Mouse (Mus musculus) lung, embryonic 15.5 days (tissue): Measurements from ENCODE around the gene Hfe2. TPM values are rescaled to one million over a fixed set of nuclear protein-coding genes. Genes with fewer than 3 reads are reported as not detected.
A peak's percentile ranks its signal among the peaks of the same experiment; 100 is the strongest.
"Not testable (repeated sequence)": the region's sequence is repeated elsewhere in the genome, so short reads cannot be mapped to it uniquely, and the experiment has no call there.

Experiments used
- ATAC-seq: fragments of 200-750 bp; cut with Nextera tagmentation; 2 replicates; pipeline ENCODE4 v1.8.0; 2017; ENCODE audit warnings: moderate number of reproducible peaks, borderline replicate concordance; ENCODE audit not compliant: low FRiP score, low TSS enrichment; ENCODE audit errors: extremely low read depth
- H3K27ac ChIP-seq: fragments of 300-500 bp; sonication (generic); 2 replicates; pipeline ENCODE4 v1.5.1; 2015; ENCODE audit warnings: moderate library complexity, mild to moderate bottlenecking, inconsistent platforms
- H3K27me3 ChIP-seq: fragments of 300-500 bp; sonication (generic); 2 replicates; pipeline ENCODE4 v1.6.1; 2015; ENCODE audit warnings: inconsistent platforms
- H3K36me3 ChIP-seq: fragments of 300-500 bp; sonication (generic); 2 replicates; pipeline ENCODE4 v1.6.1; 2015; ENCODE audit warnings: inconsistent platforms
- H3K4me1 ChIP-seq: fragments of 300-500 bp; sonication (generic); 2 replicates; pipeline ENCODE4 v1.6.1; 2015; ENCODE audit warnings: inconsistent platforms
- H3K4me2 ChIP-seq: fragments of 300-500 bp; sonication (generic); 2 replicates; pipeline ENCODE4 v1.6.1; 2015; ENCODE audit warnings: inconsistent platforms, mild to moderate bottlenecking, moderate library complexity
- H3K4me3 ChIP-seq: fragments of 300-500 bp; sonication (generic); 2 replicates; pipeline ENCODE4 v1.5.1; 2015; ENCODE audit warnings: mild to moderate bottlenecking, inconsistent platforms
- H3K9ac ChIP-seq: fragments of 300-500 bp; sonication (generic); 2 replicates; pipeline ENCODE4 v1.6.1; 2015; ENCODE audit warnings: inconsistent platforms
- H3K9me3 ChIP-seq: fragments of 300-500 bp; sonication (generic); 2 replicates; pipeline ENCODE4 v1.6.1; 2016; ENCODE audit warnings: inconsistent platforms
- WGBS: fragments of 180-500 bp; shearing (Covaris S2); methylation state at CpG from one replicate; pipeline ENCODE4 v1.1.7; 2015; 5-methylcytosine and 5-hydroxymethylcytosine counted together
- polyA plus RNA-seq: library from polyadenylated mRNA; unstranded; fragments of >200 nt; fragmentation: Nextera tagmentation; extraction: Ambion mirVana; gene quantifications from 2 replicates; pipeline ENCODE4 v1.2.1, GENCODE M21; 2015

The Hfe2 gene
- polyA plus RNA-seq, 1 experiment from 2014 or later = 0.57 TPM

DNA sequence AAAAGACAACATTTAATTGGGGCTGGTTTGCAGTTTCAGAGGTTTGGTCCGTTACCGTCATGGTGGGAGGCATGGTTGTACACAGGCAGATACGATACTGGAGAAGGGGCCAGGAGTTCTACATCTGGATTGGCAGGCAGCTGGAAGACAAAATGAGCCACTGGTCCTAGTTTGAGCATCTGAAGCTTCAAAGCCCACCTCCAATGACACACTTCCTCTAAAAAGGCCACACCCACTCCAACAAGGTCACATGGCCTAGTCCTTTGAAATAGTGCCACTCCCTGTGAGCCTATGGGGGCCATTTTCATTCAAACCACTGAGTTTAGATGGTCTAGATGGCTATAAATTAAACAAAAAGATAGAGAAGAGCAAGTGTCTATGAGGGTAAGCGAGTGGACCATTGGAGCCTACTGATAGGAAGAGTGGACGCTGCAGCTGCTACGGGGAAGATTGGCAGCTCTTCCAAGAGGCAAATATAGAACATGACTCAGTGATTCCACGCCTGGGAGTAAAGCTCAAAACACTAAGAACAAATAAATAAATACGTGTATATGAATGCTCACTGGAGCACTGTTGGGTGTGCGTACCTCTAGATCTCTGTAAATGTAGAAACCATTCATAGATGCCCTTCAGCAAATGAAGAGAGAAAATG is 18.4 kb upstream of the Hfe2 start:
- no peaks in the 10 kb centered on the region for H3K36me3 ChIP-seq
- no peaks in the 10 kb centered on the region for H3K27me3 ChIP-seq
- 88% methylated on average over 9 of the region's 9 CpGs for WGBS
- no peaks in the 10 kb centered on the region for H3K9me3 ChIP-seq
- ATAC-seq = no peak
- no peak overlapping the region for H3K27ac ChIP-seq
- no peak overlapping the region for H3K4me3 ChIP-seq
- no peak overlapping the region for H3K4me2 ChIP-seq
- H3K9ac ChIP-seq = no peak overlapping the region
- 0 out of 2 replicates have a peak, but pooled peaks cover 2% of the 10 kb centered on the region for H3K4me1 ChIP-seq

GRCm38 (mm10) chr3:96507966-96508365 is 17.0 kb upstream of the Hfe2 start:
- not testable (repeated sequence) for H3K4me2 ChIP-seq, H3K27me3 ChIP-seq, H3K9me3 ChIP-seq, H3K27ac ChIP-seq, H3K4me1 ChIP-seq, H3K4me3 ChIP-seq, H3K36me3 ChIP-seq, H3K9ac ChIP-seq, ATAC-seq
- WGBS = 92% methylated on average over 8 of the region's 9 CpGs

GRCm38 (mm10) chr3:96520171-96520570 is 4.8 kb upstream of the Hfe2 start:
- Histone ChIP-seq H3K36me3 (no peaks in the 10 kb centered on the region), H3K4me3 (no peak overlapping the region), H3K9me3 (no peaks in the 10 kb centered on the region), H3K27me3 (peaks cover 13% of the 10 kb centered on the region), H3K4me1 (no peaks in the 10 kb centered on the region), H3K27ac (no peak overlapping the region), H3K9ac (no peak overlapping the region), H3K4me2 (no peak overlapping the region)
- WGBS = 44% methylated on average over 5 of the region's 5 CpGs
- ATAC-seq = no peak

GRCm38 (mm10) chr3:96522149-96522548 is 2.8 kb upstream of the Hfe2 start:
- Histone ChIP-seq H3K4me3 (no peak overlapping the region), H3K4me1 (peaks cover 5% of the 10 kb centered on the region), H3K36me3 (no peaks in the 10 kb centered on the region), H3K27ac (no peak overlapping the region), H3K27me3 (peaks cover 32% of the 10 kb centered on the region), H3K9me3 (no peaks in the 10 kb centered on the region), H3K4me2 (no peak overlapping the region), H3K9ac (no peak overlapping the region)
- 55% methylated on average over 4 of the region's 4 CpGs for WGBS
- no peak for ATAC-seq

- Histone ChIP-seq H3K4me2 (no peak overlapping the region), H3K4me3 (no peak overlapping the region), H3K36me3 (no peaks in the 10 kb centered on the region), H3K9ac (no peak overlapping the region), H3K27me3 (peaks cover 52% of the 10 kb centered on the region), H3K4me1 (peaks cover 8% of the 10 kb centered on the region), H3K27ac (no peak overlapping the region), H3K9me3 (no peaks in the 10 kb centered on the region)
- ATAC-seq = no peak
- WGBS = 62% methylated on average over 12 of the region's 12 CpGs
Observed at GRCm38 (mm10) chr3:96524028-96524810, 753 bp upstream of the Hfe2 start.

DNA sequence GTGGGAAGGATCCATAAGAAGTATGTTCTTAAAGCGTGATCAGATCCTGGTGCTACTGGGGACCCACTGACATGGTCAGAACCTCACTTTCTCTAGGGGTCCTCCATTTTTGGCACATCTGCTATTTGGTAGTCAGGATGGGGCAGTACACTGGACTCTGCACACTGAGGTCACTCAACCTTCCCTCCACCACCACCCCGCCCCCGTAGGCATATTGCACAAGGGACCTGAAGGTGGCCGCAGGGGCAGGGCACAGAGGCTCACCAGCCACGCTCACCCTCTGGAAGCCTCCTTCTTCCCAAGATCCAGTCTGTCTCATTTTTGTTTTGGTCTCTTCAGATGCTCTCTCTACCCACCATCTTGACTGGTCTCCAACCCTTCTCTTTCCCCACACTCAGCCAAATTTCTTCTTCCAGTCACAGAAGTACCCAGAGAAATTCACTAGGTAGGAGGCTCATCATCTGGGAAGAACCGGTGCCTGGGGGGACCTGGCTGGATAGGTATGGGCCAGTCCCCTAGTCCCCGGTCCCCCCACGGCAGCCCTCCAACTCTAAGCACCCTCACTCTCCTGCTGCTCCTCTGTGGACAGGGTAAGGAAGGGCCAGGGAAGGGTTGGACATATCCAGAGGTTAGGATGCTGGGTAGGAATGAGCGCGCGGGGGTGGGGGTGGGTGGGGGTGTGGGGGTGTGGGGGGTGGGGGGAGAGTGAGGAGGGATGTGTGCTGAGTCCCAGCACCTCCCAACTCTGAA is 1.2 kb downstream of the Hfe2 start:
- peak overlapping the region; percentile 73; the same call in 1 of the 2 replicates for H3K4me2 ChIP-seq
- no peak overlapping the region for H3K4me3 ChIP-seq
- H3K27ac ChIP-seq = no peak overlapping the region
- H3K9me3 ChIP-seq = no peaks in the 10 kb centered on the region
- peaks cover 56% of the 10 kb centered on the region for H3K27me3 ChIP-seq
- no peak overlapping the region for H3K9ac ChIP-seq
- WGBS = 66% methylated on average over 11 of the region's 11 CpGs
- H3K4me1 ChIP-seq = peaks cover 8% of the 10 kb centered on the region
- no peak for ATAC-seq
- no peaks in the 10 kb centered on the region for H3K36me3 ChIP-seq

GRCm38 (mm10) chr3:96526864-96527542 is 2.0 kb downstream of the Hfe2 start:
- Histone ChIP-seq H3K4me1 (peaks cover 8% of the 10 kb centered on the region), H3K36me3 (no peaks in the 10 kb centered on the region), H3K9ac (no peak overlapping the region), H3K27ac (no peak overlapping the region), H3K4me2 (peak overlapping the region; percentile 73), H3K27me3 (peaks cover 56% of the 10 kb centered on the region), H3K4me3 (peak overlapping the region; percentile 31), H3K9me3 (no peaks in the 10 kb centered on the region)
- 2% methylated on average over 44 of the region's 44 CpGs for WGBS
- ATAC-seq = no peak

DNA sequence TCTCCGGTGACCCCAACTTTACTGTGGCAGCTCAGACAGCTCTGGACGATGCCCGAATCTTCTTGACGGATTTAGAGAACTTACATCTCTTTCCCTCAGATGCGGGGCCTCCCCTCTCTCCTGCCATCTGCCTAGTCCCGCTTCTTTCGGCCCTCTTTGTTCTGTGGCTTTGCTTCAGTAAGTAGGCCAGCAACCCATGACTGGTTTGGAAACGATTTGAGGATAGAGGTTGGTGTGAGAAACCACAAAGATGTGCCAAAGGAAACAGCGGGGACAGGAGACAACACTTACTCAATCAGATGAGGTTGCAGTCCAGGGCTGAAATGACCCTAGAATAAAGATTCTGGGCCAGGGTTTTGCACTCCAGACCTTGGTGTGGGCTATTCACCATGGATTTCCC is 3.5 kb downstream of the Hfe2 start:
- no peak overlapping the region for H3K4me2 ChIP-seq
- no peak overlapping the region for H3K4me3 ChIP-seq
- no peaks in the 10 kb centered on the region for H3K36me3 ChIP-seq
- no peak for ATAC-seq
- H3K4me1 ChIP-seq = peaks cover 8% of the 10 kb centered on the region
- H3K27me3 ChIP-seq = peaks cover 56% of the 10 kb centered on the region
- no peak overlapping the region for H3K27ac ChIP-seq
- WGBS = 58% methylated on average over 9 of the region's 9 CpGs
- no peak overlapping the region for H3K9ac ChIP-seq
- H3K9me3 ChIP-seq = no peaks in the 10 kb centered on the region

GRCm38 (mm10) chr3:96532050-96532449 is 7.1 kb downstream of the Hfe2 start:
- H3K27me3 ChIP-seq = peaks cover 25% of the 10 kb centered on the region
- H3K4me2 ChIP-seq = no peak overlapping the region
- no peak overlapping the region for H3K9ac ChIP-seq
- peaks cover 3% of the 10 kb centered on the region for H3K4me1 ChIP-seq
- no peak overlapping the region for H3K27ac ChIP-seq
- WGBS = 34% methylated on average over 7 of the region's 7 CpGs
- H3K36me3 ChIP-seq = no peaks in the 10 kb centered on the region
- no peak overlapping the region for H3K4me3 ChIP-seq
- no peak for ATAC-seq
- H3K9me3 ChIP-seq = no peaks in the 10 kb centered on the region

DNA sequence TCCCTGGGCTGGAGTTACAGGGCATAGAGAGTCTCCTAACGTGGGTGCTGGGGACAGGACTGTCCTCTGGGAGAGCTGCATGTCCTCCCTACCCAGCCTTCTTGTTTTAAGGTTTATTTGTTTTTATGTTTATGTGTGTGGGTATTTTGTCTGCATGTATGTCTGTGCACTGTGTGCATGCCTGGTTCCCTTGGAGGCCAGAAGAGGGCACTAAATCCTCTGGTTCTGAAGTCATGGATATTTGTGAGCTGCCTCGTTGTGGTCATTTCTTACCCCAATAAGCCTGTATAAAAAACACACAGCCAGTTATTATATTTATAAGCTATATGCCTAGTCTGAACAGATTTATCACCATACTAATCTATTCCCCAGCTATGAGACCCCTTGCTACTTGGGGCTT is 9.3 kb downstream of the Hfe2 start:
- Histone ChIP-seq H3K27ac (no peak overlapping the region), H3K4me2 (no peak overlapping the region), H3K9me3 (no peaks in the 10 kb centered on the region), H3K4me1 (no peaks in the 10 kb centered on the region), H3K4me3 (no peak overlapping the region), H3K36me3 (no peaks in the 10 kb centered on the region), H3K9ac (no peak overlapping the region), H3K27me3 (peaks cover 3% of the 10 kb centered on the region; the same call in 1 of the 2 replicates)
- 57% methylated on average over 2 of the region's 2 CpGs for WGBS
- no peak for ATAC-seq

DNA sequence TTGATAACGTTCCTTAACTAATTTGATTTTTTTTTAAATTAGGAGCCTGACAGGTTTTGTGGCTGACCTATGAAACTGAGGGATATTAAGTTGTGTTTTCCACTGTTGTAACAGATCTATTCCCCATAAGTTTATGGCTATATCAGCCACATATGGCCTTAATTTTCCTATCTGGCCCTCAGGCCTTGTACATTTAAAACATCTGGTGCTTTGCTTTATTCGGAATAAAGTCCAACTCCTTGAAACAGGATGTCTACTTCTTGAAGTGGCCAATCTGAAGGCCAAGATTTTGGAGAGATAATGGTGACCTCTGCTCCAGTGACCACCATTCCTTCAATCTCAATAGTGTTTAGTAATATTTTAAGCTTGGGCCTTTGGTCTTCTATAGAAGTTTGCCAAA is 14.3 kb downstream of the Hfe2 start:
- H3K36me3 ChIP-seq = no peaks in the 10 kb centered on the region
- peaks cover 11% of the 10 kb centered on the region; the same call in 1 of the 2 replicates for H3K27me3 ChIP-seq
- H3K4me1 ChIP-seq = no peaks in the 10 kb centered on the region
- H3K9ac ChIP-seq = no peak overlapping the region
- no peak overlapping the region for H3K27ac ChIP-seq
- ATAC-seq = no peak
- no peak overlapping the region for H3K4me2 ChIP-seq
- no peak overlapping the region for H3K4me3 ChIP-seq
- WGBS = 67% methylated on average over 2 of the region's 2 CpGs
- no peaks in the 10 kb centered on the region for H3K9me3 ChIP-seq
